In the genomic region with DNA sequence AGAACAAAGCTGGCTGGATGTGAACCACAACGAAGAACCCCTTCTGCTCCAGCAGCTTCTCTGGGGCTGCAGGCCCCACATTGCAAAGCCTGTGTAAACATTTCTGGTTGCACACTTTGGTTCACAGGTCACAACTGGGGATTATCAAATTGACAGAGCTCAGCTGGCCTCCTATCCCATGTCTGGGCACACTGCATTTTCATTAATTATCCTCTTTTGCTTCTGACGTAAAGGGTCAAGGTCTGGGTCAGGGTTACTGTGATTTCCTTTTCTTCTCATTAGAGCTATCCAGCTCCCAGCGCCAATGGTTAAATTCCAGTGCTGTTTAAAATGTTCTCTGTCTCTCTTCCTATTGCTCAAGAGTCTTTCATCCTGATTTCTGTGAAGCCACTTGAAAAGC, we compare ENCODE assay signal across 8 mouse cellular contexts.
A peak's percentile ranks its signal among the peaks of the same experiment; 100 is the strongest.
DNase-seq lines count a peak whose midpoint lies in the region; ATAC-seq and TF ChIP-seq lines count a peak whose summit lies in the region.
"Had no signal": no experiment of that assay in that cellular context is flagged by ENCODE, and none has a peak within 500 bp of the region (broad histone marks: within the 10 kb centered on the region; RNA-seq: fewer than 3 reads in every experiment).

No protein-coding gene starts in this region.

- no peak overlapping the region for H3K4me2 ChIP-seq in lung, embryonic 15.5 days

- no peaks in the 10 kb centered on the region for H3K27me3 ChIP-seq in kidney, adult 2 months (replicated peaks; ENCODE audit: control insufficient read depth, insufficient read depth, low read length)
- no peaks in the 10 kb centered on the region for H3K27me3 ChIP-seq in lung, embryonic 15.5 days

- WGBS in kidney, adult 2 months = 27% methylated on average over 3 of the region's 3 CpGs
- WGBS in lung, embryonic 15.5 days = 9% methylated on average over 3 of the region's 3 CpGs

- DNase-seq in B cell, adult 2 months = peak; percentile 2 to 12
- peak; percentile 56 for DNase-seq in Muller cell, postnatal 12 days (ENCODE audit: inconsistent ontology term)
- DNase-seq in kidney, adult 2 months = peak; percentile 87
- no peak for DNase-seq in layer of hippocampus, adult 8-10 months (ENCODE audit: low spot score in 2 of 2)
- DNase-seq in right cerebral cortex, adult 18-20 months = no peak
- DNase-seq in left cerebral cortex, postnatal 14 days (ENCODE audit: low spot score in 2 of 2) = no peak
- DNase-seq: thymus, adult 2 months had no signal

- peak; percentile 81 for ATAC-seq in lung, embryonic 15.5 days (ENCODE audit: borderline replicate concordance, extremely low read depth, low FRiP score, low TSS enrichment)

- intact Hi-C loops in left cerebral cortex, postnatal 14 days (cut with DNase I) = no loop called here

- no peak overlapping the region for H3K9ac ChIP-seq in lung, embryonic 15.5 days

- TF ChIP-seq CTCF in kidney, adult 2 months (conservative IDR thresholded peaks at IDR 0.05; ENCODE audit: insufficient read depth, insufficient read length, low read depth, low read length) = no peak

- no peak for TF ChIP-seq POLR2A in kidney, adult 2 months (IDR thresholded peaks at IDR 0.05; ENCODE audit: low read depth, low read length)

- no peaks in the 10 kb centered on the region for H3K36me3 ChIP-seq in kidney, adult 2 months (ENCODE audit: control insufficient read depth, insufficient read depth, low read length)
- no peaks in the 10 kb centered on the region for H3K36me3 ChIP-seq in lung, embryonic 15.5 days

- no peaks in the 10 kb centered on the region for H3K9me3 ChIP-seq in lung, embryonic 15.5 days

- no peak overlapping the region for H3K4me3 ChIP-seq in kidney, adult 2 months (ENCODE audit: insufficient read depth, low read depth, low read length)
- H3K4me3 ChIP-seq in lung, embryonic 15.5 days = no peak overlapping the region

- H3K4me1 ChIP-seq in kidney, adult 2 months (ENCODE audit: control insufficient read depth, insufficient read depth, low read length) = peaks cover 7% of the 10 kb centered on the region; the same call in 1 of the 2 replicates
- peaks cover 8% of the 10 kb centered on the region for H3K4me1 ChIP-seq in lung, embryonic 15.5 days

- H3K27ac ChIP-seq in kidney, adult 2 months (ENCODE audit: insufficient read depth, low read depth, low read length) = peak overlapping the region; percentile 81; the same call in 1 of the 2 replicates
- peak overlapping the region; percentile 54 for H3K27ac ChIP-seq in lung, embryonic 15.5 days

Comparison
In these comparisons a context has a peak if more than half of its experiments do, and no peak if none do; other contexts are left out.
1. DNase-seq: peak in B cell, adult 2 months (2 of 2), Muller cell, postnatal 12 days (single experiment) and kidney, adult 2 months (single experiment); none in layer of hippocampus, adult 8-10 months (0 of 2), right cerebral cortex, adult 18-20 months (single experiment) and left cerebral cortex, postnatal 14 days (0 of 2).